Mouse (Mus musculus): ENCODE measurements around the gene Cntnap2.

The Cntnap2 gene

DNA sequence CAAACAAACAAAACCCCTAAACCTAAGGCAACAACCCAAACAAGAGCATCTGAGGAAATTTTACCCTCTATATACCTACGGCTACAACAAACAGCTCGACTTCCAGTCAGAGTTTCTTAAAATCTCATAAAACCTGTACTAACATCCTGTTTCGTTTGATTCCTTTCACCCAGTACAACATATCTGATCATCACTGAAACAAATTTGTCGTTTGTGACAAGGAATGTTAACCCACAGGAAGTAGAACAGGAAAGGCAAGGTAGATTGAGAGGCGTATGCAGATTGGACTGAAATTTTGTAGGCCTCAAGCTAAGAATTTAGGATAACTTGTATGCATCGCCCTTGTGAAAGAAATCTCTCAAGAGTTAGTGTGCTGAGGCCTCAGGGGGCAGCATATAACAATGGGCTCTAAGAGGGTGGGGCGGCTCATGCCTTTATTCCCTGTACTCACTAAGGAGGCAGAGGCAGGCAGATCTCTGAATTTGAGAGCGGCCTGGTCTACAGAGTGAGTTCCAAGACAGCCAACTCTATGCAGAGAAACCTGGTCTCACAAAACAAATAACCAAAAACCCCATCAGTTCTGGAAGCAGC lies 2291.0 kb downstream of the Cntnap2 start:
- no peak for DNase-seq (ENCODE audit: low spot score in 2 of 2)
